Mouse (Mus musculus) limb, embryonic 14.5 days (tissue): ENCODE measurements around the gene Macrod2. TPM values are rescaled to one million over a fixed set of nuclear protein-coding genes. Genes with fewer than 3 reads are reported as not detected.

Experiments
- ATAC-seq: fragments of 200-750 bp; cut with Nextera tagmentation; 2 replicates; pipeline ENCODE4 v1.8.0; 2017; ENCODE audit warnings: low read depth, moderate number of reproducible peaks, moderate TSS enrichment; ENCODE audit not compliant: low FRiP score
- DNase-seq: peaks from one replicate; pipeline ENCODE4 v3.0.0-alpha.2; 2015; ENCODE audit warnings: low spot score
- H3K27ac ChIP-seq: fragments of 300-500 bp; sonication (generic); replicated peaks from 2 replicates; pipeline ENCODE4 v1.5.1; 2014; ENCODE audit warnings: low read depth, mild to moderate bottlenecking, low read length, moderate library complexity, mixed read lengths
- H3K27me3 ChIP-seq: fragments of 300-500 bp; sonication (generic); 2 replicates; pipeline ENCODE4 v1.6.1; 2014; ENCODE audit warnings: low read length, mixed read lengths; ENCODE audit not compliant: control insufficient read depth, insufficient read depth
- H3K36me3 ChIP-seq: fragments of 300-500 bp; sonication (generic); 2 replicates; pipeline ENCODE4 v1.6.1; 2014; ENCODE audit warnings: mild to moderate bottlenecking, low read length, moderate library complexity, mixed read lengths; ENCODE audit not compliant: control insufficient read depth, insufficient read depth
- H3K4me1 ChIP-seq: fragments of 300-500 bp; sonication (generic); 2 replicates; pipeline ENCODE4 v1.6.1; 2014; ENCODE audit warnings: antibody characterized with exemption, low read length, mixed read lengths; ENCODE audit not compliant: control insufficient read depth, insufficient read depth
- H3K4me2 ChIP-seq: fragments of 300-500 bp; sonication (generic); replicated peaks from 2 replicates; pipeline ENCODE4 v1.6.1; 2014; ENCODE audit warnings: low read depth, mild to moderate bottlenecking, low read length, moderate library complexity; ENCODE audit not compliant: severe bottlenecking
- H3K4me3 ChIP-seq: fragments of 300-500 bp; sonication (generic); replicated peaks from 2 replicates; pipeline ENCODE4 v1.5.1; 2014; ENCODE audit warnings: low read length
- H3K9ac ChIP-seq: fragments of 300-500 bp; sonication (generic); 2 replicates; pipeline ENCODE4 v1.6.1; 2014; ENCODE audit warnings: mild to moderate bottlenecking, low read depth, low read length, moderate library complexity; ENCODE audit not compliant: severe bottlenecking
- H3K9me3 ChIP-seq: fragments of 300-500 bp; sonication (generic); 2 replicates; pipeline ENCODE4 v1.6.1; 2016; ENCODE audit warnings: low read length; ENCODE audit not compliant: control insufficient read depth
- POLR2A ChIP-seq: fragments of 200-500 bp; IDR thresholded peaks from 2 replicates; pipeline ENCODE4 v1.8.0; 2012; ENCODE audit warnings: inconsistent platforms, mild to moderate bottlenecking, moderate library complexity, borderline replicate concordance; ENCODE audit not compliant: insufficient read depth, insufficient read length; ENCODE audit errors: extremely low read depth
- WGBS: fragments of 180-500 bp; shearing (Covaris S2); extraction: QIAGEN DNeasy Blood & Tissue Kit; methylation state at CpG from one replicate; pipeline ENCODE4 v1.1.7; 2014; 5-methylcytosine and 5-hydroxymethylcytosine counted together
- polyA plus RNA-seq, 2 experiments: library from polyadenylated mRNA; depleted of rRNA in 1 of 2; stranded (reverse) in 1 of 2; unstranded in 1 of 2; fragments of >200 nt; fragmentation: Nextera tagmentation in 1 of 2; extraction: Ambion mirVana in 1 of 2; gene quantifications; 2 replicates each; pipeline versions ENCODE4 v1.2.1 to v1.2.3; 2012 to 2014

Macrod2 gene
- polyA plus RNA-seq, 2 experiments = 8.5 to 24.5 TPM

GRCm38 (mm10) chr2:142334441-142335102 is 1939.5 kb downstream of the Macrod2 start:
- H3K4me2 ChIP-seq = peak overlapping the region; percentile 11; the same call in 1 of the 2 replicates

GRCm38 (mm10) chr2:142335103-142335999 is 1940.2 kb downstream of the Macrod2 start:
- H3K4me1 ChIP-seq = peaks cover 8% of the 10 kb centered on the region; the same call in 1 of the 2 replicates
- no peaks in the 10 kb centered on the region for H3K9me3 ChIP-seq
- ATAC-seq (no peak), DNase-seq (no peak)
- H3K27ac ChIP-seq = no peak overlapping the region
- TF ChIP-seq POLR2A = no peak
- no peak overlapping the region for H3K4me2 ChIP-seq
- peaks cover 3% of the 10 kb centered on the region; the same call in 1 of the 2 replicates for H3K27me3 ChIP-seq
- WGBS = 46% methylated on average over 10 of the region's 10 CpGs
- H3K9ac ChIP-seq = no peak overlapping the region
- H3K36me3 ChIP-seq = no peaks in the 10 kb centered on the region
- no peak overlapping the region for H3K4me3 ChIP-seq

More at GRCm38 (mm10) chr2:142334441-142335102, 1939.5 kb downstream of the Macrod2 start:
- no peak overlapping the region for H3K27ac ChIP-seq
- DNase-seq = peak; percentile 37
- H3K4me1 ChIP-seq = peaks cover 8% of the 10 kb centered on the region; the same call in 1 of the 2 replicates
- 13% methylated on average over 7 of the region's 7 CpGs for WGBS
- TF ChIP-seq POLR2A = no peak
- peak; percentile 79 for ATAC-seq
- no peak overlapping the region for H3K4me3 ChIP-seq
- H3K9ac ChIP-seq = no peak overlapping the region
- H3K27me3 ChIP-seq = peaks cover 3% of the 10 kb centered on the region; the same call in 1 of the 2 replicates
- no peaks in the 10 kb centered on the region for H3K36me3 ChIP-seq
- no peaks in the 10 kb centered on the region for H3K9me3 ChIP-seq

- DNase-seq = no peak
- no peak overlapping the region for H3K4me2 ChIP-seq
- H3K27ac ChIP-seq = no peak overlapping the region
- no peak for TF ChIP-seq POLR2A
- no peaks in the 10 kb centered on the region for H3K27me3 ChIP-seq
- ATAC-seq = no peak
- no peak overlapping the region for H3K4me3 ChIP-seq
- H3K9me3 ChIP-seq = no peaks in the 10 kb centered on the region
- whole genome bisulfite sequencing = 72% methylated on average over 1 of the region's 2 CpGs
- H3K9ac ChIP-seq = no peak overlapping the region
- no peaks in the 10 kb centered on the region for H3K4me1 ChIP-seq
- no peaks in the 10 kb centered on the region for H3K36me3 ChIP-seq
Observed at GRCm38 (mm10) chr2:142344021-142344420, 1948.9 kb downstream of the Macrod2 start.

- no peak overlapping the region for H3K4me2 ChIP-seq
- ATAC-seq (no peak), DNase-seq (no peak)
- no peak overlapping the region for H3K9ac ChIP-seq
- H3K27ac ChIP-seq = no peak overlapping the region
- no peaks in the 10 kb centered on the region for H3K36me3 ChIP-seq
- no peak for TF ChIP-seq POLR2A
- 69% methylated on average over 2 of the region's 2 CpGs for WGBS
- H3K27me3 ChIP-seq = no peaks in the 10 kb centered on the region
- no peak overlapping the region for H3K4me3 ChIP-seq
- H3K4me1 ChIP-seq = no peaks in the 10 kb centered on the region
- no peaks in the 10 kb centered on the region for H3K9me3 ChIP-seq
Observed at GRCm38 (mm10) chr2:142344758-142345157, 1949.6 kb downstream of the Macrod2 start.

- H3K4me2 ChIP-seq = no peak overlapping the region
- no peak overlapping the region for H3K4me3 ChIP-seq
- no peaks in the 10 kb centered on the region for H3K36me3 ChIP-seq
- ATAC-seq (no peak), DNase-seq (no peak)
- H3K4me1 ChIP-seq = no peaks in the 10 kb centered on the region
- TF ChIP-seq POLR2A = no peak
- no peaks in the 10 kb centered on the region for H3K27me3 ChIP-seq
- H3K9ac ChIP-seq = no peak overlapping the region
- H3K9me3 ChIP-seq = no peaks in the 10 kb centered on the region
- no peak overlapping the region for H3K27ac ChIP-seq
Observed at GRCm38 (mm10) chr2:142349805-142350204, 1954.7 kb downstream of the Macrod2 start.
